Comparison of ENCODE assay signal across 20 mouse cellular contexts in genomic region chr2:21235844-21236386, GRCm38 (mm10). TPM values are rescaled to one million over a fixed set of nuclear protein-coding genes. Genes with fewer than 3 reads are reported as not detected.
A peak's percentile ranks its signal among the peaks of the same experiment; 100 is the strongest.
DNase-seq lines count a peak whose midpoint lies in the region; ATAC-seq and TF ChIP-seq lines count a peak whose summit lies in the region.
"Had no signal": no experiment of that assay in that cellular context is flagged by ENCODE, and none has a peak within 500 bp of the region (broad histone marks: within the 10 kb centered on the region; RNA-seq: fewer than 3 reads in every experiment).

No protein-coding gene starts in this region.

- DNase-seq in lung, embryonic 14.5 days = no peak
- DNase-seq in lung, postnatal 4 days = no peak
- DNase-seq in stomach, postnatal 0 days (ENCODE audit: low spot score) = no peak
- no peak for DNase-seq in cerebellum, adult 2 months
- no peak for DNase-seq in layer of hippocampus, postnatal 25 days (ENCODE audit: extremely low spot score in 1 of 2, low spot score in 1 of 2)
- DNase-seq: cerebellum, adult 11-12 months; heart, postnatal 10 days; kidney, adult 18-20 months; lung, postnatal 14 days; right cerebral cortex, adult 18-20 months; thymus, postnatal 25 days had no signal

- no peak overlapping the region for H3K4me3 ChIP-seq in lung, embryonic 14.5 days (ENCODE audit: low read depth, low read length)
- H3K4me3 ChIP-seq in liver, embryonic 16.5 days (ENCODE audit: low read depth, low read length) = no peak overlapping the region
- no peak overlapping the region for H3K4me3 ChIP-seq in stomach, postnatal 0 days (ENCODE audit: low read depth, low read length)
- H3K4me3 ChIP-seq in cerebellum, adult 2 months (replicated peaks; ENCODE audit: insufficient read depth, low read depth, low read length) = no peak overlapping the region
- H3K4me3 ChIP-seq: embryonic facial prominence, embryonic 15.5 days; forebrain, embryonic 15.5 days; limb, embryonic 15.5 days; midbrain, embryonic 10.5 days had no signal

- no peak for TF ChIP-seq CTCF in lung, embryonic 14.5 days (IDR thresholded peaks at IDR 0.05; ENCODE audit: low read depth)
- no peak for TF ChIP-seq CTCF in stomach, postnatal 0 days (IDR thresholded peaks at IDR 0.05; ENCODE audit: low read depth)
- TF ChIP-seq CTCF in cerebellum, adult 2 months (IDR thresholded peaks at IDR 0.05; ENCODE audit: borderline replicate concordance, insufficient read depth, low read depth, low read length) = no peak

- H3K27ac ChIP-seq in lung, embryonic 14.5 days (ENCODE audit: low read depth) = peak overlapping the region; percentile 89
- no peak overlapping the region for H3K27ac ChIP-seq in liver, embryonic 16.5 days (ENCODE audit: low read length)
- peak overlapping the region; percentile 87 for H3K27ac ChIP-seq in stomach, postnatal 0 days (replicated peaks)
- H3K27ac ChIP-seq in cerebellum, adult 2 months (ENCODE audit: insufficient read depth, low read length) = no peak overlapping the region
- H3K27ac ChIP-seq: forebrain, embryonic 15.5 days; midbrain, embryonic 10.5 days had no signal

- TF ChIP-seq EP300 in stomach, postnatal 0 days (optimal IDR thresholded peaks at IDR 0.05) = no peak

- no peak overlapping the region for H3K9ac ChIP-seq in lung, embryonic 14.5 days
- no peak overlapping the region for H3K9ac ChIP-seq in liver, embryonic 16.5 days (ENCODE audit: low read depth, low read length)
- no peak overlapping the region for H3K9ac ChIP-seq in stomach, postnatal 0 days (ENCODE audit: low read length)
- H3K9ac ChIP-seq: embryonic facial prominence, embryonic 15.5 days; forebrain, embryonic 15.5 days; limb, embryonic 15.5 days had no signal

- no peak for ATAC-seq in lung, embryonic 14.5 days (ENCODE audit: insufficient read depth)
- ATAC-seq in hematopoietic stem cell, adult 5-6 weeks (replicated peaks in 1 of 2; ENCODE audit: insufficient read depth in 1 of 2, low FRiP score in 2 of 2, low TSS enrichment in 1 of 2, low read depth in 1 of 2, poor library complexity in 2 of 2, severe bottlenecking in 2 of 2) = peak; percentile 31 to 39; a peak in 3 of 4 replicates
- peak; percentile 65 for ATAC-seq in liver, embryonic 16.5 days (ENCODE audit: low read depth)
- ATAC-seq in stomach, postnatal 0 days (ENCODE audit: low FRiP score, low TSS enrichment) = no peak
- ATAC-seq: forebrain, embryonic 15.5 days had no signal

- WGBS in lung, embryonic 14.5 days = 74% methylated on average over 4 of the region's 4 CpGs
- WGBS in liver, embryonic 16.5 days (ENCODE audit: insufficient replicate concordance) = 47% methylated on average over 4 of the region's 4 CpGs
- WGBS in stomach, postnatal 0 days = 62% methylated on average over 4 of the region's 4 CpGs
- 97% methylated on average over 4 of the region's 4 CpGs for WGBS in cerebellum, adult 2 months

- H3K27me3 ChIP-seq in lung, embryonic 14.5 days (ENCODE audit: insufficient read depth, low read length) = no peaks in the 10 kb centered on the region
- H3K27me3 ChIP-seq in liver, embryonic 16.5 days (ENCODE audit: control insufficient read depth, insufficient read depth, low read depth, low read length) = no peaks in the 10 kb centered on the region
- no peaks in the 10 kb centered on the region for H3K27me3 ChIP-seq in stomach, postnatal 0 days (ENCODE audit: control insufficient read depth, insufficient read depth, low read length)
- no peaks in the 10 kb centered on the region for H3K27me3 ChIP-seq in cerebellum, adult 2 months (ENCODE audit: control insufficient read depth, insufficient read depth, low read length)
- H3K27me3 ChIP-seq: embryonic facial prominence, embryonic 15.5 days; forebrain, embryonic 15.5 days; limb, embryonic 15.5 days had no signal

- H3K4me1 ChIP-seq in lung, embryonic 14.5 days (ENCODE audit: insufficient read depth) = peaks cover 6% of the 10 kb centered on the region; the same call in 1 of the 2 replicates
- peaks cover 6% of the 10 kb centered on the region for H3K4me1 ChIP-seq in liver, embryonic 16.5 days (ENCODE audit: control insufficient read depth, low read depth, low read length)
- H3K4me1 ChIP-seq in stomach, postnatal 0 days (replicated peaks; ENCODE audit: control insufficient read depth, insufficient read depth) = no peaks in the 10 kb centered on the region
- no peaks in the 10 kb centered on the region for H3K4me1 ChIP-seq in cerebellum, adult 2 months (ENCODE audit: control insufficient read depth, insufficient read depth, low read length)
- H3K4me1 ChIP-seq: embryonic facial prominence, embryonic 15.5 days; forebrain, embryonic 15.5 days had no signal

- no peak overlapping the region for H3K4me2 ChIP-seq in lung, embryonic 14.5 days
- H3K4me2 ChIP-seq in liver, embryonic 16.5 days (ENCODE audit: low read depth, low read length) = no peak overlapping the region
- H3K4me2 ChIP-seq in stomach, postnatal 0 days (replicated peaks; ENCODE audit: low read depth) = no peak overlapping the region
- H3K4me2 ChIP-seq: embryonic facial prominence, embryonic 15.5 days; forebrain, embryonic 15.5 days; heart, embryonic 11.5 days; limb, embryonic 15.5 days had no signal

- no peaks in the 10 kb centered on the region for H3K36me3 ChIP-seq in lung, embryonic 14.5 days (ENCODE audit: insufficient read depth)
- no peaks in the 10 kb centered on the region for H3K36me3 ChIP-seq in liver, embryonic 16.5 days (ENCODE audit: control insufficient read depth, insufficient read depth)
- H3K36me3 ChIP-seq in stomach, postnatal 0 days (ENCODE audit: control insufficient read depth, insufficient read depth, low read length) = no peaks in the 10 kb centered on the region
- H3K36me3 ChIP-seq: embryonic facial prominence, embryonic 15.5 days; forebrain, embryonic 15.5 days; limb, embryonic 15.5 days; midbrain, embryonic 10.5 days had no signal

- H3K9me3 ChIP-seq in lung, embryonic 14.5 days (ENCODE audit: low read depth, low read length) = no peaks in the 10 kb centered on the region
- no peaks in the 10 kb centered on the region for H3K9me3 ChIP-seq in liver, embryonic 16.5 days (replicated peaks; ENCODE audit: control insufficient read depth, low read length)
- H3K9me3 ChIP-seq in stomach, postnatal 0 days (ENCODE audit: control insufficient read depth, low read length) = no peaks in the 10 kb centered on the region
- H3K9me3 ChIP-seq: embryonic facial prominence, embryonic 15.5 days; forebrain, embryonic 15.5 days; limb, embryonic 15.5 days; midbrain, embryonic 10.5 days had no signal

- no peak for TF ChIP-seq POLR2A in cerebellum, adult 2 months (IDR thresholded peaks at IDR 0.05; ENCODE audit: borderline replicate concordance, insufficient read depth, low read length)

RNA-seq across cellular contexts. Expression of gene Thnsl1, which starts 30.4 kb away (rescaled TPM):
- 7.3 and 8.5 TPM in 2 replicates for polyA plus RNA-seq in lung, embryonic 14.5 days (2014; fragmentation: Nextera tagmentation; extraction: Ambion mirVana)
- 10.1 and 12.6 TPM in 2 replicates for total RNA-seq in hematopoietic stem cell, adult 5-6 weeks (2017)
- polyA plus RNA-seq in liver, embryonic 16.5 days (2015; fragmentation: Nextera tagmentation; extraction: Ambion mirVana) = 1.4 and 1.6 TPM in 2 replicates
- polyA plus RNA-seq in stomach, postnatal 0 days (2015; fragmentation: Nextera tagmentation; extraction: Ambion mirVana) = 6.6 and 7.3 TPM in 2 replicates
- 11.0 and 11.5 TPM in 2 replicates for polyA plus RNA-seq in cerebellum, adult 2 months (2012; rRNA removed)
- 10 to 100 TPM; 20.0 to 20.6 TPM for total RNA-seq in layer of hippocampus, postnatal 25 days (2021)

RNA-seq across cellular contexts. Expression of gene Enkur, which starts 30.8 kb away (rescaled TPM):
- polyA plus RNA-seq in lung, embryonic 14.5 days (2014; fragmentation: Nextera tagmentation; extraction: Ambion mirVana) = 0.45 and 1.0 TPM in 2 replicates
- 5.4 and 7.9 TPM in 2 replicates for total RNA-seq in hematopoietic stem cell, adult 5-6 weeks (2017)
- not detected in 2 replicates for polyA plus RNA-seq in liver, embryonic 16.5 days (2015; fragmentation: Nextera tagmentation; extraction: Ambion mirVana)
- 2.5 and 2.8 TPM in 2 replicates for polyA plus RNA-seq in stomach, postnatal 0 days (2015; fragmentation: Nextera tagmentation; extraction: Ambion mirVana)
- 1.0 and 1.9 TPM in 2 replicates for polyA plus RNA-seq in cerebellum, adult 2 months (2012; rRNA removed)
- total RNA-seq in layer of hippocampus, postnatal 25 days (2021) = 1 to 10 TPM; 1.9 to 2.3 TPM
- total RNA-seq: MEL had no signal
- polyA plus RNA-seq: adrenal gland, adult 2 months had no signal

Comparison
In these comparisons a context has a peak if more than half of its experiments do, and no peak if none do; other contexts are left out.
1. ATAC-seq: peak in hematopoietic stem cell, adult 5-6 weeks (2 of 2) and liver, embryonic 16.5 days (single experiment); none in lung, embryonic 14.5 days (single experiment) and stomach, postnatal 0 days (single experiment).
2. H3K27ac ChIP-seq: peak in lung, embryonic 14.5 days (single experiment) and stomach, postnatal 0 days (single experiment); none in liver, embryonic 16.5 days (single experiment) and cerebellum, adult 2 months (single experiment).